Mouse (Mus musculus): ENCODE measurements around the gene Rangap1.

The Rangap1 gene

DNA sequence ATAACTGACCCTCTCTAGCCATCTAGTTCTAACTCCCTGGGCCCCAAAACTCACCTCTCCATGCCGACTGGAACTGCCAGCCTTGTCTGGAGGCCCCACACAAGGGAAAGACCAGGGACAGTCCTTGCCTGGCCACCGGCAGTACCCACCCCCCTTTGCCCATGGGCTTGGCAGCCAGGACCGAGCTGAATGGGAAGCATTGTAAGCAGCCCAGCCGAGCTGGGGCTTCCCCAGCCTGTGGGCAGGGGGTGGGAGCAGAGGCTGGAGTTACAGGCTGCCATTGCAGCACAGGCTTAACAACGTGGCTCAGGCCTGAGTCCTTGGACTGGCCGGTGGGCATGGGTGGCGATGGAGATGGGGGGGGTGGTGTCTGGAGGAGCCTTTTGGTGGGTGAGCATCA, 48.2 kb downstream of the Rangap1 start, which contains the start of gene Chadl:
Chadl (minus strand) TSS at position 113 of the 400 bp plus-strand sequence.
- in situ Hi-C loops (cut with MboI, MseI): no loop called here

DNA sequence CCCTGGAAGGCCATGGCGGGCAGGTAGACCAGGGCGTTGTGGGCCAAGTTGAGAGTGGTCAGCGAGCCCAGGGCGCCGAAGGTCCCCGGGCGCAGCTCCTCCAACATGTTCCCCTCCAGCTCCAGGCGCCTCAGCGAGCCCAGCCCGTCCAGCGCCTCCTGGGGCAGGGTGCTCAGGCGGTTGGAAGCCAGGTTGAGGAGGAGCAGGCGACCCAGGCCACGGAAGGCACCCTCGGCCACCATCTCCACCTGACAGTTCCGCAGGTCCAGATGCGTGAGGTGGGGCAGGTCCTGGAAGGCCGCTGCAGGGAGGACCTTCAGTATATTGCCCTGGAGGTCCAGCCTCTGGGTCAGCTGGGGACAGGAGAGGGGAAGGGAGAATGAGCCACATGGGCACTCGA, 50.4 kb downstream of the Rangap1 start:
- in situ Hi-C loops (cut with MboI, MseI): no loop called here

DNA sequence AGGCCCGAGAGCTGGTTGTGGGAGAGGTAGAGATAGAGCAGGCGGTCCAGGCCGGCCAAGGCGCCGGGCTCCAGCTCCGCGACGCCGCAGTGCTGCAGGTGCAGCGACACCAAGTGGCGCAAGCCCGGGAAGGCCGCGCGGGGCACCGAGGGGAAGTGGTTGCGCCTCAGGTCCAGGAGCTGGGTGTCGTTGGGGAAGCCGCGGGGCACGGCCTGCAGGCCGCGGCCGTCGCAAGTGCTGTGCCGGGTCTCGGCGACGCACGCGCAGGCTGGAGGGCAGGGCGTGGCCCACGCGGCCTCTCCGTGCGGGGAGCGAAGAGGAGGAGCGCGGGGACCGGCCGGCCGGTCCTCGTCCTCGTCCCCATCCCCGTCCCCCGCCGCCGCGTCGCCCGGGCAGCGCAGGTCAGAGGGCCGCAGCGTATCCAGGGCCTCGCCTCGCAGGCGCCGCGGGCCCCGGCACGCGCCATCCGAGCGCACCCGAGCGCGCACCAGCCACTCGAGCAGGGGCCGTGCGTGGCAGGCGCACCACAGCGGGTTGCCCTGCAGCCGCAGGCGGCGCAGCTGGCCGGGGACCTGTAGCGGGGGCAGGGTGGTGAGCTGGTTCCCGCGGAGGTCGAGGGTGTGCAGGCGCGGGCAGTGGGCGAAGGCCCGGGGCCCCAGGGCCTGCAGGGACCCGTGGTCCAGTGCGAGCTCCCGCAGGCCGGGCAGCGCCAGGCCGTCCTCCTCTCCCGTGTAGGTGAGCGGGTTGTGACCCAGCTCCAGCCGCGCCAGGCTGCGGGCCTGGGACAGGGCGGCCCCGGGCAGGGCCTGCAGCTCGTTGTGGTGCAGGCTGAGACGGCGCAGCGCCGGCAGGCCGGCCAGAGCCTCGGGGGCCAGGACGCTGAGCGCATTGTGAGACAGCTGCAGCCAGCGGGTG, 51.1 kb downstream of the Rangap1 start:
- in situ Hi-C loops (cut with MboI, MseI): no loop called here

DNA sequence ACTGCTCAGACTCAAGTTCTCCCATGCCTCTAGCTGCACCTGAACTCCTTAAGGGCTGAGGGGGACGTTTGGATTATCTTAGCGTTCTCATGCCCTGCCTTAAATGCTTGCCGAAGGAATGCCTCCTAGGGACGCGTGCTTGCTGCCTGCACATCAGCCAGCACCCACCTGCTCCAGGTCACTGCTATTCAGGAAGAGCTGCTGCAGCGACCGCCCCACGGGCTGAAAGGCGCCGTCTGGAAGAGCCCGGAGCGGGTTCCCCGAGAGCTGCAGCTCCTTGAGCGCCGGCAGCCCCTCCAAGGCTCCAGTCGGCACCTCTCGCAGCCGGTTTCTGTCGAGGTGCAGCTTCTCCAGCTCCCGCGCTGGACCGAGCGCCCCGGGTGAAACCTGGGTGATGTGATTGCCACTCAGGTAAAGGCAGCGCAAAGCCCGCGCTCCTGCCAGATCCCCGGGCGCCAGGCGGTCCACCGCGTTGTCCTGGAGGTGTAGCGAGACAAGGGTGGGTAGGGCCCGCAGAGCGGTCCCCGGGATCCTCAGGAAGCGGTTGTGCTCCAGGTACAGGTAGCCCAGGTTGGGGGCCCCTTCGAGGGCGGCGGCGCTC, 51.9 kb downstream of the Rangap1 start:
- in situ Hi-C loops (cut with MboI, MseI): no loop called here

DNA sequence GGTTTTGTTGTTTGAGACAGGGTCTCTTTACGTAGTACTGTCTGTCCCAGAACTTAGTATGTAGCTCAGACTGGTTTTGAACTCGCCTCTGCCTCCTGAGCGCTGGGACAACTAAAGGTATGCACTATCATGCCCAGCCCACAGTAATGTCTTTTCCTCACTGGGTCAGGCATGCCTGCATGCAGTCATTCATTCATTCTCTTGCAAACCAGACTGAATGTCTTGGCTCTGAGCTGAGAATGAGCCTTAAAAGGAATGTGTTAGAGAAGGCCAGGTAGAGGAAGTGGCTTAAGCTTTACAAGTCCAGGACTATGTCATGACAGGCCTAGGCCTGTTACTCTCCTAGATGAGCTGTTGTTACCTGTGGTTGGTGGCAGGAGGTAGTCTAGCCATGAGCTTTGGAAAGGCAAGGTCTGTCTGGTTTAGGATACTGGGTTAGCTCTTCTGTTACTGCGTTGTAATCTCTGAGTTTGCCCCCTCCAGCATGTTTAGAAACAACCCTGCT, 65.0 kb downstream of the Rangap1 start:
- in situ Hi-C loops (cut with MboI, MseI): no loop called here

- in situ Hi-C loops (cut with MboI, MseI): no loop called here
These were observed 68.7 kb downstream of the Rangap1 start for GRCm38 (mm10) chr15:81676637-81677036.

GRCm38 (mm10) chr15:81670231-81670640, 75.1 kb downstream of the Rangap1 start:
- in situ Hi-C loops (cut with MboI, MseI): no loop called here

- in situ Hi-C loops (cut with MboI, MseI): no loop called here
These were observed 78.4 kb downstream of the Rangap1 start for GRCm38 (mm10) chr15:81666957-81667356.

DNA sequence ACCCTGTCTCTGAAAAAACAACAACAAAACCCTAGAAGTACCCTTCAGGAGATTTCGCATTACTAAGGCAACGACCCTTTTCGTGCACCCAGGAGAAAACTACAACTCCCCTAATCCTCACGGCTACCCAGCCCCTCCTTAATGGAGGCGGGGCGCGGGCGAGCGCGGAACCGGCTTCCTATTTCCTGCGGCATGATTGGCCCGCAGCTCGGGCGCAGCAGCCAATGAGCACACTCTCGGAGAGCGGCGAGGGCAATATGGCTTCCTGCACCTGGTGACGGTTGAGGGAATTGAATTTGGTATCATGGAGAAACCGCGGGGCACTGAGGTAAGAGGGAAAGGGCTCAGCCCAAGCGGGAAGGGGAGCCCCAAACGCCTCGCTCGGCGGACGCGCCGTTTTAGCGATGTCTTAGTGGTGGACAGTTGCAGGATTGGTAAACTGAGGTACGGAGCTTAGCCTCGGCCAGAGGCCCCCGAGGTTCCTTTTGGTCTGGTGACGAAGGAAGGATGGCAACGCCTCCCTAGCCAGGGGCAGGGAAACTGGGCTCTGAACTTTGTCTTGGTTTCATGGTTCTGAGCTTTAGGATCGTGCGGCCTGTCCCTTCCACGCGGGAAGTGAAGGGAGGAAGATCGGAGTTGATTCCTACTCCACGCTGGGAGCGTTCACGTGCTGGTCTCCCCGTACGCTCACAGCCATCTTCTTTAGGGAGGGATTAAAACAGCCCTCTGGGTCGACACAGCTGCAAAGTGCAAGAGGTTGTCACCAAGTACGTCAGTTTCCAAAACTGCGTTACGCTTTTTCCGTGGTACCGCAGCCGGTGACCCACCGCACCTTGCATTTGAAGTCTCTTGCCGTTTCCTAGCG, 81.4 kb downstream of the Rangap1 start, which contains the start of gene L3mbtl2:
L3mbtl2 (plus strand) TSS at position 193 of the 865 bp plus-strand sequence.
- in situ Hi-C loops (cut with MboI, MseI): no loop called here

GRCm38 (mm10) chr15:81663281-81663680, 82.0 kb downstream of the Rangap1 start:
- in situ Hi-C loops (cut with MboI, MseI): no loop called here

DNA sequence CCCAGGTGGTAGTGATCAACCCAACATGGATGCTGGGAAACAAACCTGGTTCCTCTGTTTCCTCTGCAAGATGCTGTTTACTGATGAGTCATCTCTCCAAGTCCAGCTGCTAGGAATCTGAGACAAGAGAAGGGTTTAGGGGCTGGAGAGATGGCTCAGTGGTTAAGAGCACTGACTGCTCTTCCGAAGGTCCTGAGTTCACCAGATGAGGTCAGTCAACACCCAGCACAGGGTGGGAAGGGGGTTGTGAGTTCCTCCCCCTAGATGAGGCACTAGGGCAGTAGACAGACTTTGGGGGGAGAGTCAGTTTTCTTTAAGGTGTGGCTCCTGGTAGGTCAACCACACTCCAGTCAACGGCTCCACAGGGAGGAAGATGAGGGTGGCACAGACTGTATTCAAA, 83.6 kb downstream of the Rangap1 start:
- in situ Hi-C loops (cut with MboI, MseI): no loop called here
